Comparison of ENCODE assay signal across 10 mouse cellular contexts in the genomic region with DNA sequence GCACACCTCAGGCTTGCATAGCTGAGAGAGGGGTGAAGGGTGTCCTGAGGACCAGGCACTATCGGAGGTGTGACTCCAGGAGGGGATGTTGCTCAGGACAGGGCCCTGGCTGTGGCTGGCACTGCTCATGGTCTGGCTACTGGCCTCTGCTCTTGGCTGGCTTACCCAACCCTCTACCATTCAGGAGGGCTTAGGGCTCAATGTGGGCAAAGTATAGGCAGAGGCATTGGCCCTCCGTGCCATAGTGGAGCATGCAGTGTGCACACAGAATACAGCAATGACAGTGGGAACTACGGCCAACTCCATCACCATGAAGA.
DNase-seq lines count a peak whose midpoint lies in the region; ATAC-seq and TF ChIP-seq lines count a peak whose summit lies in the region.
"Had no signal": no experiment of that assay in that cellular context is flagged by ENCODE, and none has a peak within 500 bp of the region (broad histone marks: within the 10 kb centered on the region; RNA-seq: fewer than 3 reads in every experiment).

No protein-coding gene starts in this region.

- no peak for TF ChIP-seq POLR2A in myocyte (IDR thresholded peaks at IDR 0.05; ENCODE audit: insufficient read length, low read depth)

- no peaks in the 10 kb centered on the region for H3K9me3 ChIP-seq in kidney, embryonic 15.5 days (replicated peaks)
- no peaks in the 10 kb centered on the region for H3K9me3 ChIP-seq in forebrain, embryonic 11.5 days (ENCODE audit: control insufficient read depth, low read length)
- H3K9me3 ChIP-seq in intestine, embryonic 15.5 days, result no peaks in the 10 kb centered on the region
- H3K9me3 ChIP-seq: G1E had no signal

- no peak overlapping the region for H3K4me2 ChIP-seq in kidney, embryonic 15.5 days
- H3K4me2 ChIP-seq in forebrain, embryonic 11.5 days (ENCODE audit: low read depth, low read length, severe bottlenecking), result no peak overlapping the region
- no peak overlapping the region for H3K4me2 ChIP-seq in intestine, embryonic 15.5 days (replicated peaks)
- peak overlapping the region; percentile 67 for H3K4me2 ChIP-seq in myocyte (ENCODE audit: low read depth)

- 60% methylated on average over 3 of the region's 3 CpGs for WGBS in kidney, embryonic 15.5 days
- 79% methylated on average over 3 of the region's 3 CpGs for WGBS in forebrain, embryonic 11.5 days
- 75% methylated on average over 3 of the region's 3 CpGs for WGBS in intestine, embryonic 15.5 days

- no peak overlapping the region for H3K9ac ChIP-seq in kidney, embryonic 15.5 days
- H3K9ac ChIP-seq in forebrain, embryonic 11.5 days (ENCODE audit: low read length), result no peak overlapping the region
- H3K9ac ChIP-seq in intestine, embryonic 15.5 days, result no peak overlapping the region

- H3K4me1 ChIP-seq in kidney, embryonic 15.5 days, result peaks cover 29% of the 10 kb centered on the region
- peaks cover 21% of the 10 kb centered on the region for H3K4me1 ChIP-seq in forebrain, embryonic 11.5 days (replicated peaks; ENCODE audit: control insufficient read depth, insufficient read depth, low read length)
- H3K4me1 ChIP-seq in intestine, embryonic 15.5 days (replicated peaks), result peaks cover 17% of the 10 kb centered on the region

- H3K27ac ChIP-seq in kidney, embryonic 15.5 days, result peak overlapping the region; percentile 68
- peak overlapping the region; percentile 37; the same call in 1 of the 2 replicates for H3K27ac ChIP-seq in forebrain, embryonic 11.5 days (ENCODE audit: low read depth, low read length)
- peak overlapping the region; percentile 42 for H3K27ac ChIP-seq in intestine, embryonic 15.5 days

- no peak for DNase-seq in kidney, postnatal 4 days
- DNase-seq in forebrain, embryonic 11.5 days (ENCODE audit: low spot score), result no peak
- no peak for DNase-seq in ovary, adult 18-20 months (ENCODE audit: low spot score)
- no peak for DNase-seq in urinary bladder, postnatal 36 days (ENCODE audit: low spot score in 2 of 2)

- ATAC-seq in kidney, embryonic 15.5 days (replicated peaks; ENCODE audit: low FRiP score), result peak; percentile 10; the same call in 1 of the 2 replicates
- ATAC-seq in forebrain, embryonic 11.5 days (replicated peaks; ENCODE audit: low FRiP score), result peak; percentile 25
- ATAC-seq in intestine, embryonic 15.5 days, result no peak
- no peak for ATAC-seq in activated CD4-positive, CD25-positive, alpha-beta regulatory T cell, adult 4 months

- no peaks in the 10 kb centered on the region for H3K79me2 ChIP-seq in myocyte (ENCODE audit: control insufficient read depth, insufficient read depth)

- H3K27me3 ChIP-seq in kidney, embryonic 15.5 days, result no peaks in the 10 kb centered on the region
- 0 out of 2 replicates have a peak, but pooled peaks cover 2% of the 10 kb centered on the region for H3K27me3 ChIP-seq in forebrain, embryonic 11.5 days (ENCODE audit: control insufficient read depth, insufficient read depth, low read length)
- no peaks in the 10 kb centered on the region for H3K27me3 ChIP-seq in intestine, embryonic 15.5 days (replicated peaks)
- no peaks in the 10 kb centered on the region for H3K27me3 ChIP-seq in myocyte (ENCODE audit: control insufficient read depth, insufficient read depth, insufficient read length)
- H3K27me3 ChIP-seq: megakaryocyte, embryonic 14.5 days had no signal

- H3ac ChIP-seq in myocyte (ENCODE audit: control insufficient read depth, insufficient read length), result no peak overlapping the region

- no peak overlapping the region for H3K4me3 ChIP-seq in kidney, embryonic 15.5 days (replicated peaks)
- no peak overlapping the region for H3K4me3 ChIP-seq in forebrain, embryonic 11.5 days (ENCODE audit: low read depth, low read length)
- H3K4me3 ChIP-seq in intestine, embryonic 15.5 days (replicated peaks), result no peak overlapping the region
- H3K4me3 ChIP-seq in myocyte, result no peak overlapping the region
- H3K4me3 ChIP-seq: megakaryocyte, embryonic 14.5 days had no signal

- H3K36me3 ChIP-seq in kidney, embryonic 15.5 days, result peaks cover 27% of the 10 kb centered on the region
- H3K36me3 ChIP-seq in forebrain, embryonic 11.5 days (ENCODE audit: control insufficient read depth, insufficient read depth, low read length), result no peaks in the 10 kb centered on the region
- H3K36me3 ChIP-seq in intestine, embryonic 15.5 days, result 0 out of 2 replicates have a peak, but pooled peaks cover 6% of the 10 kb centered on the region
- H3K36me3 ChIP-seq in myocyte (ENCODE audit: control insufficient read depth, insufficient read depth), result no peaks in the 10 kb centered on the region

TF ChIP-seq in myocyte, 11 proteins besides CTCF, POLR2A, EP300 and RAD21:
- no peak for TF ChIP-seq MYOD1 (IDR thresholded peaks at IDR 0.05; ENCODE audit: control insufficient read depth in 1 of 3, insufficient read length in 2 of 3, low read depth in 2 of 3)
- no peak for TF ChIP-seq MAX (IDR thresholded peaks at IDR 0.05; ENCODE audit: low read depth)
- TF ChIP-seq SRF (IDR thresholded peaks at IDR 0.05; ENCODE audit: control insufficient read depth, insufficient read length, low read depth), result no peak
- TF ChIP-seq USF1 (IDR thresholded peaks at IDR 0.05; ENCODE audit: low read depth), result no peak
- TF ChIP-seq MYOG (IDR thresholded peaks at IDR 0.05; ENCODE audit: control insufficient read depth in 1 of 3, insufficient read depth in 1 of 3, insufficient read length in 2 of 3, low read depth in 2 of 3), result no peak
- no peak for TF ChIP-seq TCF3 (IDR thresholded peaks at IDR 0.05; ENCODE audit: insufficient read length, low read depth)

Comparison
In these comparisons a context has a peak if more than half of its experiments do, and no peak if none do; other contexts are left out.
1. ATAC-seq: peak in kidney, embryonic 15.5 days (single experiment) and forebrain, embryonic 11.5 days (single experiment); none in intestine, embryonic 15.5 days (single experiment) and activated CD4-positive, CD25-positive, alpha-beta regulatory T cell, adult 4 months (single experiment).
2. Peak in every context shown above with its lines, with median percentiles within 50 percentile points of each other: H3K27ac ChIP-seq.